Mouse (Mus musculus) liver, adult 2 months (tissue): Measurements from ENCODE around the gene Glrp1.

ENCODE experiments used
- CTCF ChIP-seq: fragments of 200-500 bp; IDR thresholded peaks from 2 replicates; pipeline ENCODE4 v1.5.1; 2011; ENCODE audit warnings: low read depth, low read length, control low read depth
- POLR2A ChIP-seq: fragments of 200-500 bp; IDR thresholded peaks from 2 replicates; pipeline ENCODE4 v1.6.1; 2011; ENCODE audit warnings: low read length, control low read depth; ENCODE audit not compliant: insufficient read depth; ENCODE audit errors: extremely low read depth

GRCm38 (mm10) chr1:88488957-88489356 lies 20.9 kb downstream of the Glrp1 start:
- no peak for TF ChIP-seq POLR2A
- TF ChIP-seq CTCF = no peak
